Comparison of ENCODE assay signal across 8 mouse cellular contexts in the genomic region with DNA sequence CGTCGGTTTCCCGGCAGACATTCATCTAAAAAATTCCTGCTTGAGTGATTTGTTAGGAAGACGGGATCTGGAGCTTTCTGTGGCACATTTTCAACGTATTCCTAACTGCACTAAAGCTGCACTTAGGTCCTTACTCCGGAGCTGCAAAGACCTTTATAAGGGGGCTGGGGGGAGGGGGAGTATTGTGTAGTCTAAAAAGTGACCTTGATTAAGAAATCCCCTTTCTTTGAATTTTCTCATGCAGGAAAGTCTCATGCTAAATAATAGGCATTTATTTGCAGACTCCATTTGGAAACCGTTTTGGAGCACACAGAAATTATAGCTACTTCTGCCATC.
DNase-seq lines count a peak whose midpoint lies in the region; ATAC-seq and TF ChIP-seq lines count a peak whose summit lies in the region.
"Had no signal": no experiment of that assay in that cellular context is flagged by ENCODE, and none has a peak within 500 bp of the region (broad histone marks: within the 10 kb centered on the region; RNA-seq: fewer than 3 reads in every experiment).

No protein-coding gene starts in this region.

- no peaks in the 10 kb centered on the region for H3K27me3 ChIP-seq in kidney, adult 2 months (replicated peaks; ENCODE audit: control insufficient read depth, insufficient read depth, low read length)
- no peaks in the 10 kb centered on the region for H3K27me3 ChIP-seq in embryonic facial prominence, embryonic 11.5 days (ENCODE audit: control insufficient read depth, insufficient read depth, low read length)
- no peaks in the 10 kb centered on the region for H3K27me3 ChIP-seq in liver, embryonic 12.5 days (replicated peaks)

- no peak overlapping the region for H3K4me3 ChIP-seq in kidney, adult 2 months (ENCODE audit: insufficient read depth, low read depth, low read length)
- H3K4me3 ChIP-seq in embryonic facial prominence, embryonic 11.5 days (ENCODE audit: low read depth, low read length), result no peak overlapping the region
- no peak overlapping the region for H3K4me3 ChIP-seq in liver, embryonic 12.5 days

- DNase-seq in kidney, adult 2 months, result no peak
- no peak for DNase-seq in kidney, postnatal 4 days
- DNase-seq in adipocyte (ENCODE audit: low spot score), result peak; percentile 68
- DNase-seq in embryonic facial prominence, embryonic 11.5 days (ENCODE audit: low spot score), result peak; percentile 77
- no peak for DNase-seq in right cerebral cortex, postnatal 36 days (ENCODE audit: low spot score in 2 of 2)
- no peak for DNase-seq in frontal cortex, adult 2 months (ENCODE audit: extremely low spot score in 1 of 2, low spot score in 1 of 2)
- DNase-seq: right cerebral cortex, postnatal 14 days had no signal

- 0 out of 2 replicates have a peak, but pooled peaks cover 6% of the 10 kb centered on the region for H3K4me1 ChIP-seq in kidney, adult 2 months (ENCODE audit: control insufficient read depth, insufficient read depth, low read length)
- no peaks in the 10 kb centered on the region for H3K4me1 ChIP-seq in embryonic facial prominence, embryonic 11.5 days (ENCODE audit: control insufficient read depth, insufficient read depth, low read length)
- H3K4me1 ChIP-seq in liver, embryonic 12.5 days, result 0 out of 2 replicates have a peak, but pooled peaks cover 4% of the 10 kb centered on the region

- H3K9me3 ChIP-seq in embryonic facial prominence, embryonic 11.5 days (replicated peaks; ENCODE audit: control insufficient read depth, low read length), result no peaks in the 10 kb centered on the region
- H3K9me3 ChIP-seq in liver, embryonic 12.5 days (replicated peaks), result no peaks in the 10 kb centered on the region

- H3K36me3 ChIP-seq in kidney, adult 2 months (ENCODE audit: control insufficient read depth, insufficient read depth, low read length), result no peaks in the 10 kb centered on the region
- H3K36me3 ChIP-seq in embryonic facial prominence, embryonic 11.5 days (replicated peaks; ENCODE audit: control insufficient read depth, insufficient read depth, low read depth, low read length), result no peaks in the 10 kb centered on the region
- no peaks in the 10 kb centered on the region for H3K36me3 ChIP-seq in liver, embryonic 12.5 days

- no peak for ATAC-seq in embryonic facial prominence, embryonic 11.5 days (replicated peaks; ENCODE audit: insufficient number of reproducible peaks, low FRiP score, low TSS enrichment, low read depth)
- no peak for ATAC-seq in liver, embryonic 12.5 days

- WGBS in kidney, adult 2 months, result 18% methylated on average over 7 of the region's 7 CpGs
- 28% methylated on average over 7 of the region's 7 CpGs for WGBS in embryonic facial prominence, embryonic 11.5 days
- 24% methylated on average over 7 of the region's 7 CpGs for whole genome bisulfite sequencing in liver, embryonic 12.5 days (ENCODE audit: insufficient replicate concordance)

- no peak overlapping the region for H3K9ac ChIP-seq in embryonic facial prominence, embryonic 11.5 days (replicated peaks; ENCODE audit: low read length)
- H3K9ac ChIP-seq in liver, embryonic 12.5 days, result no peak overlapping the region

- TF ChIP-seq POLR2A in kidney, adult 2 months (IDR thresholded peaks at IDR 0.05; ENCODE audit: low read depth, low read length), result no peak

- H3K27ac ChIP-seq in kidney, adult 2 months (ENCODE audit: insufficient read depth, low read depth, low read length), result peak overlapping the region; percentile 68
- peak overlapping the region; percentile 72 for H3K27ac ChIP-seq in embryonic facial prominence, embryonic 11.5 days (replicated peaks; ENCODE audit: low read depth, low read length)
- H3K27ac ChIP-seq in liver, embryonic 12.5 days, result no peak overlapping the region

- TF ChIP-seq CTCF in kidney, adult 2 months (conservative IDR thresholded peaks at IDR 0.05; ENCODE audit: insufficient read depth, insufficient read length, low read depth, low read length), result no peak

- H3K4me2 ChIP-seq in embryonic facial prominence, embryonic 11.5 days (ENCODE audit: low read depth, low read length), result no peak overlapping the region
- peak overlapping the region; percentile 29 for H3K4me2 ChIP-seq in liver, embryonic 12.5 days

Comparison
In these comparisons a context has a peak if more than half of its experiments do, and no peak if none do; other contexts are left out.
1. DNase-seq: peak in adipocyte (single experiment) and embryonic facial prominence, embryonic 11.5 days (single experiment); none in kidney, adult 2 months (single experiment), kidney, postnatal 4 days (0 of 2), right cerebral cortex, postnatal 36 days (0 of 2) and frontal cortex, adult 2 months (0 of 2).